In genomic region chr4:108904076-108904475, GRCm38 (mm10) we compare ENCODE assay signal across 20 mouse cellular contexts. TPM values are rescaled to one million over a fixed set of nuclear protein-coding genes. Genes with fewer than 3 reads are reported as not detected.
DNase-seq lines count a peak whose midpoint lies in the region; ATAC-seq and TF ChIP-seq lines count a peak whose summit lies in the region.
"Had no signal": no experiment of that assay in that cellular context is flagged by ENCODE, and none has a peak within 500 bp of the region (broad histone marks: within the 10 kb centered on the region; RNA-seq: fewer than 3 reads in every experiment).

No protein-coding gene starts in this region.

- peak; percentile 58; the same call in 1 of the 2 replicates for ATAC-seq in kidney, embryonic 15.5 days (replicated peaks; ENCODE audit: low FRiP score)
- no peak for ATAC-seq in kidney, postnatal 0 days (replicated peaks; ENCODE audit: low FRiP score, low read depth)
- ATAC-seq: activated CD4-positive, CD25-positive, alpha-beta regulatory T cell, adult 4 months; forebrain, embryonic 13.5 days; forebrain, embryonic 15.5 days had no signal

- no peaks in the 10 kb centered on the region for H3K27me3 ChIP-seq in kidney, embryonic 15.5 days
- H3K27me3 ChIP-seq in kidney, postnatal 0 days (ENCODE audit: insufficient read depth, low read length): no peaks in the 10 kb centered on the region
- H3K27me3 ChIP-seq: embryonic facial prominence, embryonic 12.5 days; forebrain, embryonic 13.5 days; forebrain, embryonic 15.5 days had no signal

- no peak overlapping the region for H3K27ac ChIP-seq in kidney, embryonic 15.5 days
- no peak overlapping the region for H3K27ac ChIP-seq in kidney, postnatal 0 days
- H3K27ac ChIP-seq: embryonic facial prominence, embryonic 10.5 days; embryonic facial prominence, embryonic 12.5 days; forebrain, embryonic 13.5 days; forebrain, embryonic 15.5 days had no signal

- H3K9me3 ChIP-seq in kidney, embryonic 15.5 days (replicated peaks): no peaks in the 10 kb centered on the region
- H3K9me3 ChIP-seq in kidney, postnatal 0 days (replicated peaks; ENCODE audit: low read length): no peaks in the 10 kb centered on the region
- H3K9me3 ChIP-seq: embryonic facial prominence, embryonic 10.5 days; embryonic facial prominence, embryonic 12.5 days; forebrain, embryonic 13.5 days; forebrain, embryonic 15.5 days had no signal

- no peak overlapping the region for H3K4me3 ChIP-seq in kidney, embryonic 15.5 days (replicated peaks)
- no peak overlapping the region for H3K4me3 ChIP-seq in kidney, postnatal 0 days (replicated peaks; ENCODE audit: low read depth, low read length)
- H3K4me3 ChIP-seq: embryonic facial prominence, embryonic 10.5 days; embryonic facial prominence, embryonic 12.5 days; forebrain, embryonic 13.5 days; forebrain, embryonic 15.5 days had no signal

- no peaks in the 10 kb centered on the region for H3K36me3 ChIP-seq in kidney, embryonic 15.5 days
- no peaks in the 10 kb centered on the region for H3K36me3 ChIP-seq in kidney, postnatal 0 days (ENCODE audit: insufficient read depth, low read length)
- H3K36me3 ChIP-seq: embryonic facial prominence, embryonic 10.5 days; embryonic facial prominence, embryonic 12.5 days; forebrain, embryonic 15.5 days had no signal

- TF ChIP-seq CTCF in kidney, postnatal 0 days (IDR thresholded peaks at IDR 0.05; ENCODE audit: low read depth): no peak

- DNase-seq in kidney, postnatal 14 days: no peak
- peak; percentile 15 for DNase-seq in kidney, postnatal 0 days (ENCODE audit: low spot score)
- DNase-seq in kidney, postnatal 25 days: no peak
- peak; percentile 52 for DNase-seq in R1 (ENCODE audit: low read depth, low spot score)
- no peak for DNase-seq in lung, postnatal 14 days
- DNase-seq: adrenal gland, adult 8-10 months; adrenal gland, postnatal 14 days; adrenal gland, postnatal 36 days; cerebellum, adult 11-12 months; cerebellum, adult 2 months; cerebellum, adult 9-10 months; cerebellum, postnatal 10 days; cerebellum, postnatal 25 days had no signal

- no peaks in the 10 kb centered on the region for H3K4me1 ChIP-seq in kidney, embryonic 15.5 days
- H3K4me1 ChIP-seq in kidney, postnatal 0 days (replicated peaks; ENCODE audit: insufficient read depth, low read length): no peaks in the 10 kb centered on the region
- H3K4me1 ChIP-seq: embryonic facial prominence, embryonic 12.5 days had no signal

- 48% methylated on average over 6 of the region's 6 CpGs for WGBS in kidney, embryonic 15.5 days
- WGBS in kidney, postnatal 0 days: 35% methylated on average over 6 of the region's 6 CpGs

- no peak overlapping the region for H3K9ac ChIP-seq in kidney, embryonic 15.5 days
- H3K9ac ChIP-seq in kidney, postnatal 0 days (ENCODE audit: low read depth, low read length): no peak overlapping the region
- H3K9ac ChIP-seq: embryonic facial prominence, embryonic 12.5 days; forebrain, embryonic 13.5 days; forebrain, embryonic 15.5 days had no signal

- no peak overlapping the region for H3K4me2 ChIP-seq in kidney, embryonic 15.5 days
- H3K4me2 ChIP-seq in kidney, postnatal 0 days (ENCODE audit: low read length): no peak overlapping the region
- H3K4me2 ChIP-seq: embryonic facial prominence, embryonic 12.5 days; forebrain, embryonic 13.5 days; forebrain, embryonic 15.5 days had no signal

RNA-seq across cellular contexts. Expression of gene Rab3b, which starts 25.2 kb away (rescaled TPM):
- 23.9 and 28.8 TPM in 2 replicates for polyA plus RNA-seq in kidney, embryonic 15.5 days (2015; fragmentation: Nextera tagmentation; extraction: Ambion mirVana)
- 34.0 and 36.1 TPM in 2 replicates for polyA plus RNA-seq in kidney, postnatal 0 days (2015; fragmentation: Nextera tagmentation; extraction: Ambion mirVana)
- polyA plus RNA-seq: activated CD4-positive, CD25-positive, alpha-beta regulatory T cell, adult 4 months had no signal

RNA-seq across cellular contexts. Expression of gene A730015C16Rik, which starts 55.7 kb away (rescaled TPM):
- polyA plus RNA-seq in kidney, embryonic 15.5 days (2015; fragmentation: Nextera tagmentation; extraction: Ambion mirVana): 1.1 and 1.6 TPM in 2 replicates
- polyA plus RNA-seq in kidney, postnatal 0 days (2015; fragmentation: Nextera tagmentation; extraction: Ambion mirVana): 1.8 and 2.4 TPM in 2 replicates
- polyA plus RNA-seq: cerebellum, adult 2 months; cortical plate, adult 2 months had no signal

RNA-seq across cellular contexts. Expression of gene Kti12, which starts 56.5 kb away (rescaled TPM):
- 62.3 and 65.1 TPM in 2 replicates for polyA plus RNA-seq in kidney, embryonic 15.5 days (2015; fragmentation: Nextera tagmentation; extraction: Ambion mirVana)
- polyA plus RNA-seq in kidney, postnatal 0 days (2015; fragmentation: Nextera tagmentation; extraction: Ambion mirVana): 52.2 and 53.5 TPM in 2 replicates

Comparison
In these comparisons a context has a peak if more than half of its experiments do, and no peak if none do; other contexts are left out.
1. DNase-seq: peak in kidney, postnatal 0 days (single experiment) and R1 (single experiment); none in kidney, postnatal 14 days (single experiment), kidney, postnatal 25 days (0 of 2) and lung, postnatal 14 days (single experiment).